Mouse (Mus musculus) heart, postnatal 4 days (tissue): Measurements from ENCODE around the gene Ttk. TPM values are rescaled to one million over a fixed set of nuclear protein-coding genes. Genes with fewer than 3 reads are reported as not detected.

Source experiments
- DNase-seq: peaks from one replicate; pipeline ENCODE4 v3.0.0; 2021
- total RNA-seq, 2 experiments: library from RNA; stranded (reverse); gene quantifications; 2 replicates each; pipeline ENCODE4 v1.2.3; 2021

The Ttk gene
- total RNA-seq, 2 experiments from 2014 or later: 16.1 to 21.2 TPM

DNA sequence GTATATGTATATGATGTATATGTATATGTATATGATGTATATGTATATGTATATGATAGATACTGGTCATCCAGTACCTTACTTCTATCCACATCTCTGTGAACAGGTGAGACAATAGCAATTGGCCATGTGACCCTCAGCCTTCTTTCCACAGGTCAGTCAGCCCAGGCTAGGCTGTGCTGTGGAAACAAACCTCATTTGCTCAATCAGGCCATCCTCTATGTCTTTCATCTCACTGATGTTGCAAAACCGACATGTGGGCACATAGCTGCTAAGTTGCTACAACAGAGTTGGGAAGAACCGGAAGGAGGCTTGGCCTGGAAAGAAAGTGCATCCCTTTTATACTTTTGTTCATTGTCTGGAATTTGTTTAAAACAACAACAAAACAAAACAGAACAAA, 67.6 kb downstream of the Ttk start:
- DNase-seq: no peak

DNA sequence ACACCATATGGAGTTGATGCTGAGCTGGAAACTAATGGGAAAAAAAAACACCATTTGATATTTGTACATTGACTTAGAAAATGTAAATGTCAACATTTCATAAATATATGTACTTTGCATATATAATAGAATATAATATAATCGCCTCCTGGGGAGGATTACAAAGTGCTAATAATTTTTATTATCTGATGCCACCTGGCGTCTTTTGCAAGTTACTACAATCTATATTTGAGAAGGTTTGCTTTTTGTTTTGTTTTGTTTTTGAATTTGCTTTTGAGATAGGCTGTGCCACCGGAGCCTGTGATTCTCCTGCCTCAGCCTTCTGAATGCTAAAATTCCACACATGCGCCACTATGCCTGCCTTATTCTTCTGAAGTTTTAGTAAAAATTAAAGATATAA, 71.3 kb downstream of the Ttk start:
- no peak for DNase-seq

DNA sequence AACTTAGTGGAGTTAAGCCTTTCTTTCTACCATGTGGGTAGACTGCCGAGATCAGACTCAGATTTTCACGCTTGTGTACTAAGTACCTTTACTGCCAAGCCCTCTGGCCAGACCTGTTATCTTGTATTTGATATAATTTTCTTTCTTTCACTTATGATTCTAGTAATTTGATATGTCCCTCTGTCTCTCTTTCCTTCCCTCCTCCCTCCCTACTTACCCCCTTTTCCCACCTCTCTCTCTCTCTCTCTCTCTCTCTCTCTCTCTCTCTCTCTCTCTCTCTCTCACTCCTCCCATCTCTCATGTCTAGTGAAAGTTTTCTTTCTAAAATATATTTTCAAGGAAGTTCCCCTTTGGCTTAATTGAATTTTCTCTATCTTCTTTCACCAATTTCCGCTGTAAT, 72.5 kb downstream of the Ttk start:
- DNase-seq: no peak

DNA sequence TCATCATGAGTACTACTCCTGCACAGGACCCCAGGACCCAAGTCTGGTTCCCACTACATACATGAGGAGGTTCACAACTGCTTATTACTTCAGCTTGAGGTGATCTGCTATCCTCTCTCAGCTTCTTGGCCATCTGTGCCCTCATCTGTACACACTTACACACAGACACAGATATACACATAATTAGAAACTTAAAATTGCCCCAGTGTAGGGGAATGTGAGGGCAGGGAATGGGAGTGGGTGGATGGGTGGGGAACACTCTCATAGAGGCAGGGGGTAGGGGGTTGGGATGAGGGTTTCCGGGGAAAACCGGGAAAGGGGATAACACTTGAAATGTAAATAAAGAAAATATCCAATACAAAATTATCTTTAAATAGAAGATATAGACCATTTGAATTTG, 75.3 kb downstream of the Ttk start:
- no peak for DNase-seq

DNA sequence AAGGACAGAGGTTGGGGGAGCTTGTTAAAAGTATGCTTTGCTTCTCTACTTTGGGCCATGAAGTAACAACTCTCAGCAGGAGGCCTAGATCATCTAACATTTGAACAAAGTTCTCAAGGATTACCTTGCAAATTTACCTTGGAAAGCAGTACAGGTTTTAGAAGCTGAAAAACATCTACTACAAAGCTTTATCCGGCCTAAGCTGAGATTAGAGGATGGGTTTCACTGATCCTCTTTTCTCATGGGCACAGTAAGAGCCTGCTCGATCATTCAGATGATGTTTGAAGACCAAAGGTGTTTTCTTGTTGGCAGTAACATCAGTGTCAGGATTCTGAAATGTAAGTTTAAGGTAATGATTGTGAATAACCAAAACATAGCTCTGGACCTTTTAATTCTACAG, 76.4 kb downstream of the Ttk start:
- no peak for DNase-seq

Other genes starting within 250 kb of the Ttk start
- under 1 TPM; 0.88 to 0.92 TPM for gene Elovl4, start 28.4 kb upstream of the Ttk start, total RNA-seq
- gene Bckdhb, start 90.5 kb downstream of the Ttk start, total RNA-seq: 10 to 100 TPM; 38.1 to 39.1 TPM